Comparison of ENCODE assay signal across 13 mouse cellular contexts in genomic region chr7:96171596-96172563, GRCm38 (mm10). TPM values are rescaled to one million over a fixed set of nuclear protein-coding genes. Genes with fewer than 3 reads are reported as not detected.
DNase-seq lines count a peak whose midpoint lies in the region; ATAC-seq and TF ChIP-seq lines count a peak whose summit lies in the region.
"Had no signal": no experiment of that assay in that cellular context is flagged by ENCODE, and none has a peak within 500 bp of the region (broad histone marks: within the 10 kb centered on the region; RNA-seq: fewer than 3 reads in every experiment).

No protein-coding gene starts in this region.

- 39% methylated on average over 11 of the region's 11 CpGs for WGBS in kidney, postnatal 0 days
- WGBS in kidney, embryonic 14.5 days = 43% methylated on average over 11 of the region's 11 CpGs

- intact Hi-C loops in gastrocnemius, postnatal 36 days (cut with DNase I) = no loop called here

- TF ChIP-seq CTCF in kidney, postnatal 0 days (IDR thresholded peaks at IDR 0.05; ENCODE audit: low read depth) = no peak

- peak; percentile 73 for DNase-seq in heart, adult 11 months
- no peak for DNase-seq in heart, adult 18-20 months
- no peak for DNase-seq in kidney, postnatal 0 days (ENCODE audit: low spot score)
- peak; percentile 6 for DNase-seq in NIH3T3 (ENCODE audit: low read depth)
- peak; percentile 87 for DNase-seq in gonadal fat pad, adult 2 months (ENCODE audit: low read depth)
- no peak for DNase-seq in B cell, adult 2 months
- DNase-seq in gastrocnemius, postnatal 36 days = no peak
- DNase-seq: cerebellum, postnatal 10 days; left cerebral cortex, postnatal 4 days; right cerebral cortex, postnatal 25 days had no signal

- H3K27ac ChIP-seq in kidney, postnatal 0 days = no peak overlapping the region
- H3K27ac ChIP-seq in kidney, embryonic 14.5 days (ENCODE audit: low read depth, low read length) = no peak overlapping the region
- H3K27ac ChIP-seq: layer of hippocampus, adult 2 months had no signal

- no peaks in the 10 kb centered on the region for H3K9me3 ChIP-seq in kidney, postnatal 0 days (replicated peaks; ENCODE audit: low read length)
- no peaks in the 10 kb centered on the region for H3K9me3 ChIP-seq in kidney, embryonic 14.5 days (ENCODE audit: control insufficient read depth, low read length)

- no peaks in the 10 kb centered on the region for H3K36me3 ChIP-seq in kidney, postnatal 0 days (ENCODE audit: insufficient read depth, low read length)
- no peaks in the 10 kb centered on the region for H3K36me3 ChIP-seq in kidney, embryonic 14.5 days (ENCODE audit: control insufficient read depth, insufficient read depth, low read length)

- no peaks in the 10 kb centered on the region for H3K27me3 ChIP-seq in kidney, postnatal 0 days (ENCODE audit: insufficient read depth, low read length)
- no peaks in the 10 kb centered on the region for H3K27me3 ChIP-seq in kidney, embryonic 14.5 days (ENCODE audit: control insufficient read depth, insufficient read depth, low read length)

- peak overlapping the region; percentile 8 for H3K4me2 ChIP-seq in kidney, postnatal 0 days (ENCODE audit: low read length)
- H3K4me2 ChIP-seq in kidney, embryonic 14.5 days (replicated peaks; ENCODE audit: low read depth, low read length) = no peak overlapping the region

- H3K4me3 ChIP-seq in kidney, postnatal 0 days (replicated peaks; ENCODE audit: low read depth, low read length) = no peak overlapping the region
- no peak overlapping the region for H3K4me3 ChIP-seq in kidney, embryonic 14.5 days (ENCODE audit: low read length)

- H3K4me1 ChIP-seq in kidney, postnatal 0 days (replicated peaks; ENCODE audit: insufficient read depth, low read length) = no peaks in the 10 kb centered on the region
- no peaks in the 10 kb centered on the region for H3K4me1 ChIP-seq in kidney, embryonic 14.5 days (ENCODE audit: control insufficient read depth, insufficient read depth, low read length)

- H3K9ac ChIP-seq in kidney, postnatal 0 days (ENCODE audit: low read depth, low read length) = no peak overlapping the region
- no peak overlapping the region for H3K9ac ChIP-seq in kidney, embryonic 14.5 days (ENCODE audit: low read depth, low read length)

- ATAC-seq in kidney, postnatal 0 days (replicated peaks; ENCODE audit: low FRiP score, low read depth) = no peak
- ATAC-seq in kidney, embryonic 14.5 days (ENCODE audit: low FRiP score, low TSS enrichment) = no peak
- ATAC-seq: intestine, postnatal 0 days had no signal

RNA-seq across cellular contexts. Expression of gene Tenm4, which starts 0.8 kb away (rescaled TPM):
- 1 to 10 TPM; 1.2 to 2.2 TPM for total RNA-seq in heart, adult 18-20 months (2021)
- polyA plus RNA-seq in kidney, postnatal 0 days (2015; fragmentation: Nextera tagmentation; extraction: Ambion mirVana) = 22.6 and 23.2 TPM in 2 replicates
- 41.4 and 51.0 TPM in 2 replicates for polyA plus RNA-seq in kidney, embryonic 14.5 days (2014; fragmentation: Nextera tagmentation; extraction: Ambion mirVana)
- 25.8 and 30.7 TPM in 2 replicates for polyA plus RNA-seq in gonadal fat pad, adult 2 months (2012; rRNA removed)
- total RNA-seq in gastrocnemius, postnatal 36 days (2021) = 1 to 10 TPM in 1 of 2 experiments, under 1 TPM in 1; 0.69 to 1.1 TPM

Comparison
In these comparisons a context has a peak if more than half of its experiments do, and no peak if none do; other contexts are left out.
1. DNase-seq: peak in heart, adult 11 months (single experiment), NIH3T3 (single experiment) and gonadal fat pad, adult 2 months (single experiment); none in heart, adult 18-20 months (0 of 2), kidney, postnatal 0 days (single experiment), B cell, adult 2 months (0 of 2) and gastrocnemius, postnatal 36 days (0 of 2).